Mouse (Mus musculus) frontal cortex, adult (tissue): ENCODE data around the gene Ebi3.

ENCODE experiments used
- ATAC-seq: cut with Nextera tagmentation; 2 replicates; pipeline ENCODE4 v1.9.2; 2017; ENCODE audit warnings: mild to moderate bottlenecking, moderate library complexity, mixed read lengths; ENCODE audit not compliant: low TSS enrichment

Gene Ebi3

DNA sequence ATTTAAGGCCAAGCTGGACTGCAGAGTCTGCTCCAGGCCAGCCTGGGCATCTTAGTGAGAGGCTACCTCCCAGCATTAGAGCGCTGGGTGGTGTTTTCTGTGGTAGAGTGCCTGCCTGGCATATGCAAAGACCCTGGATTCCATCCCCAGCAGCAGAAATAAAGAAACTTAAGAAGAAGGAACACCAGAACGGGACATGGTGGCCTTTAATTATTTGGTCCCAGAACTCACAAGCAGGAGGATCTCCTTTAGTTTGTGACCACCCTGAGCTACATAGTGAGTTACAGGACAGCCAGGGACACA, 6.1 kb downstream of the Ebi3 start:
- ATAC-seq, result no peak

DNA sequence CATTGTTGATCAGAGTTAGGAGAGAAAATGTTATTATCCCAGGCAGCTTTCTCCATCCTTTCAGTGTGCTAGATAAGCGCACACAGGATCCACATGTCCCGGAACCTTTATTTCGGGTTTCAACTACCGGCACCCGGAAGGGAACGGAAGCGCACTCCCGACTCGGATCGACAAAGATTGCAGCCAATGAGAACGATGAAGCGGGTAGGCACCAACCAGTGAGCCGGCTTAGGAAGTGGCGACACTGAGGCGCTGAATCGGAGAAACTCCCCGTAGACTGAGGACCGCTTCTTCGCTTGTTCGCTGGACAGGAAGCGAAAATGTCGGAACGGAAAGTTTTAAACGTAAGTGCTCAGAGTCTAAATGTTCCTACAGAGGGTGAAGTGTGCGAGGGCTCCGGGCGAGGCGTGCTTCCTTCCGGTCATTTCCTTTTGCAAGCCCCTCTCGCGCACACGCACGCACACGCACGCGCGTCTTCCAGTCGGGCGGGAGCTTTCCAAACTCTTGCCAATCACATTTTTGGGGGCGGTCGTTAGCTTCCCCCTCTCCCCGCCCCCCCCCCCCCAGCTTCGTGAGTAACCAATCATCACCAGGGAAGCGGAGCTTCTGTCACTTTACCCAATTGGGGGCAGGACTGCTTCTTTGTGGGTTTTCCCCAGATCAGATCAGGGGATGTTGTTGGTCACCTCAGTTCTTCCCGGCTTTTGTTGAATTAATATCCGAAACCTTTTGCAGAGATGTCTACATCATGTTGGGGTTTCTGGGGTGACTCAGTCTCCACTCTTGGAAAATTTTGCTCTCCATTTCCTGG, 6.7 kb downstream of the Ebi3 start, which contains the start of gene Yju2:
Gene Yju2 (plus strand): TSS at position 182 of the 811 bp plus-strand sequence.
- peak; percentile 85 for ATAC-seq

GRCm38 (mm10) chr17:55959946-55960740, 7.7 kb downstream of the Ebi3 start:
- no peak for ATAC-seq

- no peak for ATAC-seq
Measured at GRCm38 (mm10) chr17:55960791-55961190, 8.4 kb downstream of the Ebi3 start.

DNA sequence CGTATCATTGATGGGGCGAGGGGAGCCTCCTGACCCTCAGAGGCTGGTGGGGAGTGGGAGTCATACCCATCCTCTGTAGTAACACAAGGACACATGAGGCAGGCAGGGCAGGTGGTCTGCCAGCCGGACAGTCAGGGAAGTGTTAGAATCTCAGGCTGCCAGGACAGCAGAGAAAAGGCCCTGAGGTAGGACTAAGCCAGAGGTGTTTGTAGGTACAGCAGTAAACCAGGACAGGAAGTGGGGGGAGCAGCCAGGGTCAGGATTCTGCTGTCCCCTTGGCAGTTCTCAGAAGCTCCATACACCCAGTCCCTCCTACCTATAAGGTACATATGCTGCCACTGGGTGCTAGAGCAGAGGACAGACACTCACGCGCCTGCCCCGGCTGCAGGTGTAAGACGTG, 9.2 kb downstream of the Ebi3 start:
- no peak for ATAC-seq

- no peak for ATAC-seq
Measured at GRCm38 (mm10) chr17:55963171-55963570, 10.7 kb downstream of the Ebi3 start.

DNA sequence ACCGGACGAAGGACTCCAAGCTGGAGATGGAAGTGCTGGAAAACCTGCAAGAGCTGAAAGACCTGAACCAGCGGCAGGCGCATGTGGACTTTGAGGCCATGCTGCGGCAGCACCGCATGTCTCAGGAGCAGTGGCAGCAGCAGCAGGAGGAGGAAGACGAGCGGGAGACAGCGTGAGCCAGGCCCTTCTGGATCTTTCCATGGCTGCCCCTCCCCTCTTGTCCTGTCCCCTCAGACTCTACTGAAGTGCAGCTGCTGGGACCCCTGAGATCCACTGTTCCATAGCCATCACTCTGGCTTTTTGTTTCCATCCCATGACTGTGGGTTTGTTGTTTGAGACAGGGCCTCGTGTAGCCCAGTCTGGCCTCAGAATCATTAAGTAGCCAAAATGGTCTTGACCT, 12.1 kb downstream of the Ebi3 start:
- ATAC-seq, result no peak

GRCm38 (mm10) chr17:55964996-55965395, 12.6 kb downstream of the Ebi3 start:
- no peak for ATAC-seq

- ATAC-seq, result no peak
Measured at GRCm38 (mm10) chr17:55967186-55967585, 14.7 kb downstream of the Ebi3 start.

DNA sequence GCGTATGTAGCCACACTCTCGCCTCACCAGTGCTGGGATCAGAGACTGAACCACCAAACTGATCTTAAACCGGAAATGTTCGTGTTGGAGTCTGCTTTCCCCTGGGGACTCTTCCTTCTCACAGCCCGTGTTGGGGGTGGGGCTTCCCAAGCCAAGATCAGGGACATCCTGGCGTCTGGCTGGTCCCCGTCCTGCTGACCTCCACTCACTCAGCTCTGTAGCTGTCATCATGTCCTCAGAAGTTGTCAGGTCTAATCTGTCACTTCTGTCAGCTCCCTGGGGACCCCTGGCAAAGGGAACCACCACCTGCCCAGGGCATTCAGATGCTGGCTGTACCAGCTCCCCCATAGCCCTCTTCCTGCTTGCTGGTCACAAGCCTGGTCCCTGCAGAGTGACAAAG, 15.8 kb downstream of the Ebi3 start:
- ATAC-seq, result no peak

GRCm38 (mm10) chr17:55969560-55969959, 17.1 kb downstream of the Ebi3 start:
- ATAC-seq, result no peak

DNA sequence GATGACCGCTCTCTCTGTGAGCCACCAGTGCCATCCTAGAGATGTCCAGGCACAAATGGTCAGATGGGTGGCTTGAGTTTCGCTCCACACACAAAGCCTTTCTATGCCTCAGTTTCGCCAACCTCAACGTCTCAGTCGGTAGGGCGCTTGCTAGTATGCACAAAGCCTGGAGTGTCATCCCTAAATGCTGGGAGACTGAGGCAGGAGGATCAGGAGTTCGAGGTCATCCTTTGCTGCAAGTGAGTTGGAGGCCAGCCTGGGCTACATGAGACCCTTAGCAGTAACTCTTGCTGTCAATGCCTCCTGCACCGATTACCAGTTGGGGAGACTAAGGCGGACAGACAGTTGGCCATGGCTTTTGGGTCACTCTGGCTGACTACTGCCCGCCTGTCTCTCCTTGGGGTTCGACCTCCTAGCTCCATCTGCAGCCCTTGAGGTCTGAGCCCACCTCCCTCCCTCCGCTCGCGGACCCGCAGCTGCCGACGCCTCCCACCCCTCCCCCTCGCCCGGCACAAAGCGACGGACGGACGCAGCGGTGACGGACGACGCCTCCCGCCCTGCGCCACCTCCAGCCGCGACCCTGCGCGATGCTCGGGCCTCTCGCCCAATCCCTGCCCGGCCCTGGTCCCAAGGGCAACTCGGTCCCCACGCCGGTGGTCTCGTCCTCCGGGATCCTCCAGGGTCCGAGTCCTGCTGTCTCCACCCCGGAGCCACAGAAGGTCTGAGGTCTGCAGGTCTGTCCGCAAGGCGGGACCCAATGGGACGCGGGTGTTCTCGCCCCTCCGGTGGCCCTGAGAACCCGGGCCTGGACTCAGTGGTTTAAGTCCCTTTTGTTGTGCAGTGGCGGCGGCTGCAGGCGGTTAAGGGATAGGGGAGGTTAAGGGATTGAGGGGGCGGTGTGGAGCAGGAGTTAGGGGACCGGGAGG, 17.8 kb downstream of the Ebi3 start, which contains the start of gene Shd:
Gene Shd (plus strand): TSS at position 502 of the 926 bp plus-strand sequence.
- peak; percentile 53 for ATAC-seq

GRCm38 (mm10) chr17:55971453-55971852, 19.0 kb downstream of the Ebi3 start:
- ATAC-seq, result no peak

DNA sequence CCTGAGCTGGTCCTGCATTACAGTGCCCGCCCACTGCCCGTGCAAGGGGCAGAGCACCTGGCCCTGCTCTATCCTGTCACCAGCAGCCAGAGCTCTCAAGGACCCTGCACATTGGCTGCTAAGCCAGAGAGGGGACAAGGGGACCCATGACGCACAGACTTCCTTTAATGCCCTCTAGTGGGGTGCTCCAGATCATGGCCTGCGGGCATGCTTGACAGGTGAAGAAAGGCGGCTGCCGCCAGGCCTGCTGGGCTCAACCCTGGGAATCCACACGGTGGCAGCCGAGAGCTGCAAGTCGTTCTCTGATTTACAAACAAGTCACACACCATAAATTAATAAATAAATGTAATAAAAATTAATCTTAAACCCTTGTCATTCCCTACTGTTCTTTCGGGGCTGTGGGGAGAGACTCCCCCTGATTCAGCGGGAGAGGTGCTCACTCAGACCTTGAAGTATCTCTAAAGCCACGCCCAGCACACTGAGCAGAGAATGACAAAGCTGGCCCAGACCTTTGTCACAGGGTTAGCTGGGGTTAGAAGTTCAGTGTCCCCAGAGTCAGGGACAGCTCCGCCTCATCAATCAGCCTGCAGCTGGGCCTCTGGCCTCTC, 23.9 kb downstream of the Ebi3 start:
- ATAC-seq, result peak; percentile 76

GRCm38 (mm10) chr17:55977301-55977700, 24.9 kb downstream of the Ebi3 start:
- no peak for ATAC-seq

GRCm38 (mm10) chr17:55986030-55986961, 33.9 kb downstream of the Ebi3 start, which contains the start of gene Fsd1:
Fsd1 (plus strand) TSS chr17:55986509.
- peak; percentile 97 for ATAC-seq

GRCm38 (mm10) chr17:55990278-55990898, 37.9 kb downstream of the Ebi3 start:
- no peak for ATAC-seq

DNA sequence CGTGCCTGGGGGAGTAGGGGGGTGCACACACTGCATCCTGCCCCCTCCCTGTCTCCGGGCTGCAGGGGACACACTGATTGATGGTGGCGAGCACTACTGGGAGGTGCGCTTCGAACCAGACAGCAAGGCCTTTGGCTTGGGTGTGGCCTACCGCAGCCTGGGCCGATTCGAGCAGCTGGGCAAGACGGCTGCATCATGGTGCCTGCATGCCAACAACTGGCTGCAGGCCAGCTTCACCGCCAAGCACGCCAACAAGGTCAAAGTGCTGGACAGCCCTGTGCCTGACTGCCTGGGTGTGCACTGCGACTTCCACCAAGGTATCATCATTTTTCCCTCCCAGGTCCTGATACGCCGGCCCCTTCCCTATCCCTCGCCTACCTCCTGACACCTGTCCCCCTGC, 43.6 kb downstream of the Ebi3 start:
- ATAC-seq, result no peak

- ATAC-seq, result no peak
Measured at GRCm38 (mm10) chr17:55999794-56000499, 47.5 kb downstream of the Ebi3 start.
